Mouse (Mus musculus) heart, embryonic 14.5 days (tissue): ENCODE measurements around the gene Bad. TPM values are rescaled to one million over a fixed set of nuclear protein-coding genes. Genes with fewer than 3 reads are reported as not detected.

Experiments used
- ATAC-seq: fragments of 200-750 bp; cut with Nextera tagmentation; 2 replicates; pipeline ENCODE4 v1.8.0; 2017; ENCODE audit warnings: low read depth, moderate TSS enrichment; ENCODE audit not compliant: insufficient number of reproducible peaks, insufficient read depth, low FRiP score
- H3K27ac ChIP-seq, 2 experiments: fragments of 200-500 bp in 1 of 2; fragments of 300-500 bp in 1 of 2; sonication (generic) in 1 of 2; replicated peaks in 1 of 2; 2 replicates each; pipeline ENCODE4 v1.5.1; 2012 to 2014; ENCODE audit warnings: low read depth in 2 of 2, low read length in 2 of 2, control low read depth in 1 of 2, mild to moderate bottlenecking in 1 of 2, mixed read lengths in 1 of 2; ENCODE audit not compliant: control insufficient read depth in 1 of 2, insufficient read depth in 1 of 2
- H3K27me3 ChIP-seq: fragments of 300-500 bp; sonication (generic); 2 replicates; pipeline ENCODE4 v1.6.1; 2014; ENCODE audit warnings: mild to moderate bottlenecking, low read length, control low read depth; ENCODE audit not compliant: control insufficient read depth, insufficient read depth
- H3K36me3 ChIP-seq: fragments of 300-500 bp; sonication (generic); 2 replicates; pipeline ENCODE4 v1.6.1; 2014; ENCODE audit warnings: mild to moderate bottlenecking, control low read depth, low read length, mixed read lengths; ENCODE audit not compliant: control insufficient read depth, insufficient read depth
- H3K4me1 ChIP-seq, 2 experiments: fragments of 200-500 bp in 1 of 2; fragments of 300-500 bp in 1 of 2; sonication (generic) in 1 of 2; 2 replicates each; pipeline ENCODE4 v1.6.1; 2012 to 2014; ENCODE audit warnings: low read length in 2 of 2, control low read depth in 1 of 2, mixed read lengths in 1 of 2; ENCODE audit not compliant: control insufficient read depth in 2 of 2, insufficient read depth in 2 of 2
- H3K4me2 ChIP-seq: fragments of 300-500 bp; sonication (generic); 2 replicates; pipeline ENCODE4 v1.6.1; 2014; ENCODE audit warnings: mild to moderate bottlenecking, low read length
- H3K4me3 ChIP-seq, 2 experiments: fragments of 200-500 bp in 1 of 2; fragments of 300-500 bp in 1 of 2; sonication (generic) in 1 of 2; 2 replicates each; pipeline ENCODE4 v1.5.1; 2012 to 2014; ENCODE audit warnings: low read length in 2 of 2, mild to moderate bottlenecking in 2 of 2, control low read depth in 1 of 2, low read depth in 1 of 2, moderate library complexity in 1 of 2; ENCODE audit not compliant: control insufficient read depth in 1 of 2, insufficient read depth in 1 of 2
- H3K9ac ChIP-seq: fragments of 300-500 bp; sonication (generic); 2 replicates; pipeline ENCODE4 v1.6.1; 2014; ENCODE audit warnings: mild to moderate bottlenecking, low read length
- H3K9me3 ChIP-seq: fragments of 300-500 bp; sonication (generic); 2 replicates; pipeline ENCODE4 v1.6.1; 2016; ENCODE audit warnings: low read length, control low read depth; ENCODE audit not compliant: control insufficient read depth
- WGBS: fragments of 180-500 bp; shearing (Covaris S2); extraction: QIAGEN DNeasy Blood & Tissue Kit; methylation state at CpG from one replicate; pipeline ENCODE4 v1.1.7; 2014; 5-methylcytosine and 5-hydroxymethylcytosine counted together
- polyA plus RNA-seq: library from polyadenylated mRNA; unstranded; fragments of >200 nt; fragmentation: Nextera tagmentation; extraction: Ambion mirVana; gene quantifications from 2 replicates; pipeline ENCODE4 v1.2.1, GENCODE M21; 2014

The Bad gene
- polyA plus RNA-seq, 1 experiment from 2014 or later: 58.0 TPM

- Histone ChIP-seq H3K4me2 (no peak overlapping the region), H3K9ac (no peak overlapping the region), H3K9me3 (no peaks in the 10 kb centered on the region), H3K27me3 (no peaks in the 10 kb centered on the region), H3K27ac (no peak overlapping the region), H3K4me1 (peaks cover 18 to 35% of the 10 kb centered on the region in 2 experiments), H3K36me3 (peaks cover 17% of the 10 kb centered on the region), H3K4me3 (no peak overlapping the region)
- 93% methylated on average over 8 of the region's 8 CpGs for WGBS
- ATAC-seq: no peak
Observed at GRCm38 (mm10) chr19:6994002-6994401, 52.3 kb downstream of the Bad start.

- peak overlapping the region; percentile 88 for H3K9ac ChIP-seq
- peaks cover 19% of the 10 kb centered on the region for H3K36me3 ChIP-seq
- H3K27ac ChIP-seq: no peak overlapping the region
- H3K4me3 ChIP-seq: no peak overlapping the region
- peaks cover 18 to 35% of the 10 kb centered on the region in 2 experiments for H3K4me1 ChIP-seq
- H3K9me3 ChIP-seq: no peaks in the 10 kb centered on the region
- H3K27me3 ChIP-seq: no peaks in the 10 kb centered on the region
- no peak for ATAC-seq
- WGBS: 90% methylated on average over 8 of the region's 8 CpGs
- H3K4me2 ChIP-seq: peak overlapping the region; percentile 91
Observed at GRCm38 (mm10) chr19:6994489-6994888, 52.8 kb downstream of the Bad start.

DNA sequence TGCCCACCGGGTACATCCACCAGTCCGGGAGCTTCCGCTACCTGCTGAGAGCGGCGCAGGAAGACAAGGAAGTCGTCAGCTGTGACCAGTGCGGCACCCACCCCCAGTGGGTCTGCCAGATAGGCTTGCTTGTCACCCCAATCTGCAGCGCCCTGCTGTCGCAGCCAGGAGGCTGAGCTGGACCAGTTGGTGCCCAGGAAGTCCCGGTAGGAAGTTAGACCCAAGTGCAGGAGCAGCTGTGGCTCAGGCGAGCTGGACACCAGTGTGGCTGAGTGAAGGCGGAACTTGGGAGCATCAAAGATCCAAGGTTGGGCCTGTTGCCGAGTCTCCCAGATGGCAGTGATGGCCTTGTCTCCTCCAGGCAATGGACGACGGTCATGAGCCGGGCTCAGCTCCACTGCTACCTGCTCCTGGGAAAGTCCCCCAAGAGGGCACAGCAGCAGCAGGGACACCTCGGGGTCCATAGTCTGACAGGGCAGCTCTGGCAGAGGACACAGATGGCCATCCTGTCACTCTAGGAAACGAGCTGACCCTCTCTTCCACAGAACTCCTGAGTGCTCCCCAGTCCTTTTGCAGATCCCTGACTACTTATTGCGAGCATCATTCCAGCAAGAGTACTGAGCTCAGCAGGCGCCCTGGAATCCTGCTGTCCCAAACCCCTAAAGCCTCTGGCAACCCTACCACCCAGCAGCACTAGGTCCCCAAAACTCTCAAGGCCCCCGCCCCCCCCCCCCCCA is 53.8 kb downstream of the Bad start:
- Histone ChIP-seq H3K4me1 (peaks cover 18 to 35% of the 10 kb centered on the region in 2 experiments), H3K9ac (peak overlapping the region; percentile 88), H3K9me3 (no peaks in the 10 kb centered on the region), H3K27me3 (no peaks in the 10 kb centered on the region), H3K4me2 (peak overlapping the region; percentile 91), H3K27ac (peak overlapping the region in 1 of 2 experiments; percentile 87; a peak in 2 of 4 replicates), H3K36me3 (peaks cover 27% of the 10 kb centered on the region), H3K4me3 (peak overlapping the region; percentile 52 to 68)
- ATAC-seq: no peak
- 42% methylated on average over 20 of the region's 21 CpGs for WGBS

DNA sequence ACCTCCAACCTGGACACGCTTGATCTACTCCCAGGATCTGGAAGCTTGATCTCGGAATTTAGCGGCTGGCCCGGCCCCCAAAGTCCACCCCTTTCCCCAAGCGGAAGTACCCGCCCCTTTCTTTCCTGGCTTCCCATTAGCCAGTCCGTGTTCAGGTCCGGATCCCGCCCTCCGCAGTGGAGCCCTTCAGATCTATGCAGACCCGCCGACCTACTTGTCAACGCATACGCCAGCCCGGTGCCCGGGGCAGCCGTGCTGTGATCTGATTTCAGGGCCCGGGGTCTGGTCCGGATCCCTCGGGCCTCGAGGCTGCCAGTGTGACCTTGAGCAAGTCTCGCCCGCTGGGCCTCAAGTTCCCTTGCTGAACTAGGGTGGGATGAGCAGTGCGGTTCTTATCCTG is 54.3 kb downstream of the Bad start, which contains the start of the genes Nudt22 and Trpt1:
Gene Nudt22 (minus strand): TSS at position 112 of the 400 bp plus-strand sequence.
Gene Trpt1 (plus strand): TSS at position 126 of the 400 bp plus-strand sequence.
- H3K36me3 ChIP-seq: peaks cover 28% of the 10 kb centered on the region
- peak within 1 kb of the TSS; percentile 91 for H3K4me2 ChIP-seq
- peak; percentile 66 for ATAC-seq
- peak within 1 kb of the TSS; percentile 80 to 87 for H3K27ac ChIP-seq
- peak within 1 kb of the TSS; percentile 68 to 70 for H3K4me3 ChIP-seq
- WGBS: under 1% methylated on average over 24 of the region's 24 CpGs
- H3K9me3 ChIP-seq: no peaks in the 10 kb centered on the region
- no peaks in the 10 kb centered on the region for H3K27me3 ChIP-seq
- H3K4me1 ChIP-seq: peaks cover 18 to 35% of the 10 kb centered on the region in 2 experiments
- peak within 1 kb of the TSS; percentile 88 for H3K9ac ChIP-seq

DNA sequence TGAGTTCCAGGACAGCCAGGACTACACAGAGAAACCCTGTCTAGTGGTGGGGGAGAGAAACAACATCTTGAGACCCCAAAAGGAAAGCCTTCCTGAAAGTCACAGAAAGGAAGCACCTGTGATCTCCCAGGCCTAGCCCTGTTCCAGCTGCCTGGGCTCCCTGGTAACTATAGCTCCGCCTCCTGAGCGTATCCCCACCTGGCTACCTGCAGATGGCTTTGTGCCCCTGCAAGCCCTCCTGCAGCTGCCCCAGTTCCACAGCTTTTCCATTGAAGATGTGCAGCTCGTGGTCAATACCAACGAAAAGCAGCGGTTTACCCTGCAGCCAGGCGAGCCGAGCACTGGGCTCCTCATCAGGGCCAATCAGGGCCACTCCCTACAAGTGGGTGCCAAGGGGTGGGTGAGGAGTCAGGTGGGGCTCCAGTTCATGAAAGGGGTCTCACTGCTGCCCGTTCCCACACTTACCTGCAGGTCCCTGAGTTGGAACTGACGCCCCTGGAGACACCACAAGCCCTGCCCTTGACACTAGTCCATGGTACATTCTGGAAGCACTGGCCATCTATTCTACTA is 56.1 kb downstream of the Bad start:
- ATAC-seq: no peak
- H3K27ac ChIP-seq: no peak overlapping the region
- no peak overlapping the region for H3K4me2 ChIP-seq
- no peak overlapping the region for H3K9ac ChIP-seq
- no peaks in the 10 kb centered on the region for H3K9me3 ChIP-seq
- H3K36me3 ChIP-seq: peaks cover 28% of the 10 kb centered on the region
- no peak overlapping the region for H3K4me3 ChIP-seq
- H3K4me1 ChIP-seq: peaks cover 18 to 31% of the 10 kb centered on the region in 2 experiments
- 86% methylated on average over 9 of the region's 9 CpGs for WGBS
- H3K27me3 ChIP-seq: no peaks in the 10 kb centered on the region

- H3K27me3 ChIP-seq: no peaks in the 10 kb centered on the region
- peaks cover 17 to 26% of the 10 kb centered on the region in 2 experiments for H3K4me1 ChIP-seq
- H3K9ac ChIP-seq: no peak overlapping the region
- H3K9me3 ChIP-seq: no peaks in the 10 kb centered on the region
- no peak overlapping the region for H3K4me2 ChIP-seq
- peaks cover 22% of the 10 kb centered on the region for H3K36me3 ChIP-seq
- no peak overlapping the region for H3K4me3 ChIP-seq
- H3K27ac ChIP-seq: no peak overlapping the region
- whole genome bisulfite sequencing: 92% methylated on average over 19 of the region's 19 CpGs
- ATAC-seq: no peak
Observed at GRCm38 (mm10) chr19:6999360-7000063, 57.9 kb downstream of the Bad start.
